In the genomic region with DNA sequence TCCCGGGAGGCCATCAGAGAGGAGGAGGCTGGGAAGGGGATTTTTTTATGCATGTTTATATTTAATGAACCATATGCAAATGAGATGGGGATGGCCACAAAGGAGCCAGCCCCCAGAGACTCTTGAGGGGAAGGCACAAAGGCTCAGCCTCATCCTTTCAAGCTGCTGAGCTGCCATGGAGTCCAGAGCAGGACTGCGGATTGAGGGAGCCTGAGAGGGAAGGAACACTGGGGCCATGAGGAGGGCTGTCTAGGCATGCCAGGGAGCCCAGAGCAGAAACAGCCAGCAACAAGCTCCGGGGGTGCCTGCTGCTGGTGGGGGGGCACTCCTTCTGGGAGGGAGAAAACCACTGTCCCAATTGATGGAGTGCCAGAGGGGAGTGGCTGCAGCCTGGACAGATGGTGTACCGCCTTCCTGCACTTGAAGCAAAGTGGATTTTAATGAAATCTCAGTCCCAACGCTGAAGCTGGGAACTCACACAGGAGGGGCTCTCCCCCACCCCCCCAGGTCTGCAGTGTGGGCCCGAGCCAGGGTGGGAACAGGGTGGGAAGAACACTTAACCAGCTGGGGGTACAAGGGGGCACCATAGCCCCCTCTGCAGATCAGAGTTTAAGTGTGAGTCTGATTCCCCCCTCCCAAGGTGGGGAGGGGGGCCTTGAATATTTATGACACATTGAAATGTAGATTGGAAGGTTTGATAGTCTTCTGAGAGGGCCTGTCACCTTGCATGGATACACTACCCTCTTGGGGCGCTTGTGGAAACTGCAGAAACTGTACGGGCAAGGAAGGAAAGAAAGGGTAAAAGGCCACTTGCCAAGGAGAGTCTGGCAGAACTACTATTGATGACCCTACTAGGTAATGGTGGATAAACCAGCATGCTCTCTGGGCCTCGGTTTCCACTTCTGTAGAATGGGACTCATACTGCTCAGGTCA, we compare ENCODE assay signal across 11 mouse cellular contexts. TPM values are rescaled to one million over a fixed set of nuclear protein-coding genes. Genes with fewer than 3 reads are reported as not detected.
DNase-seq lines count a peak whose midpoint lies in the region; ATAC-seq lines count a peak whose summit lies in the region.
"Had no signal": no experiment of that assay in that cellular context is flagged by ENCODE, and none has a peak within 500 bp of the region (broad histone marks: within the 10 kb centered on the region; RNA-seq: fewer than 3 reads in every experiment).

No protein-coding gene starts in this region.

- intact Hi-C loops in left cerebral cortex, postnatal 4 days (cut with DNase I), result loop anchor here (5.0 kb wide), 1 partner anchor 34 kb away; a partner anchor contains a TSS

- peaks cover 43% of the 10 kb centered on the region for H3K4me1 ChIP-seq in embryonic facial prominence, embryonic 15.5 days
- H3K4me1 ChIP-seq in limb, embryonic 11.5 days (ENCODE audit: control insufficient read depth, insufficient read depth, low read length), result peaks cover 69% of the 10 kb centered on the region

- no peaks in the 10 kb centered on the region for H3K36me3 ChIP-seq in embryonic facial prominence, embryonic 15.5 days
- no peaks in the 10 kb centered on the region; the same call in 1 of the 2 replicates for H3K36me3 ChIP-seq in limb, embryonic 11.5 days (ENCODE audit: control insufficient read depth, insufficient read depth, low read length)
- H3K36me3 ChIP-seq in splenic B cell, adult 2 months (ENCODE audit: control insufficient read depth, insufficient read depth, low read length, poor library complexity, severe bottlenecking), result no peaks in the 10 kb centered on the region

- H3K9ac ChIP-seq in embryonic facial prominence, embryonic 15.5 days, result no peak overlapping the region
- no peak overlapping the region for H3K9ac ChIP-seq in limb, embryonic 11.5 days (ENCODE audit: low read length)

- 37% methylated on average over 9 of the region's 9 CpGs for WGBS in embryonic facial prominence, embryonic 15.5 days
- 28% methylated on average over 9 of the region's 9 CpGs for WGBS in limb, embryonic 11.5 days

- peak overlapping the region; percentile 22; the same call in 1 of the 2 replicates for H3K27ac ChIP-seq in embryonic facial prominence, embryonic 15.5 days (replicated peaks)
- H3K27ac ChIP-seq in limb, embryonic 11.5 days (replicated peaks; ENCODE audit: low read depth, low read length), result peak overlapping the region; percentile 70

- ATAC-seq in embryonic facial prominence, embryonic 15.5 days (ENCODE audit: insufficient number of reproducible peaks, low FRiP score, low TSS enrichment, low read depth), result no peak
- ATAC-seq in limb, embryonic 11.5 days (ENCODE audit: insufficient number of reproducible peaks, low FRiP score, low TSS enrichment, low read depth), result no peak

- H3K27me3 ChIP-seq in embryonic facial prominence, embryonic 15.5 days, result no peaks in the 10 kb centered on the region
- H3K27me3 ChIP-seq in limb, embryonic 11.5 days (ENCODE audit: control insufficient read depth, insufficient read depth, low read length), result no peaks in the 10 kb centered on the region
- no peaks in the 10 kb centered on the region for H3K27me3 ChIP-seq in splenic B cell, adult 2 months (ENCODE audit: control insufficient read depth, insufficient read depth, low read length, poor library complexity, severe bottlenecking)

- 0 out of 2 replicates have a peak overlapping the region, but pooled peaks have one; percentile 8 for H3K4me2 ChIP-seq in embryonic facial prominence, embryonic 15.5 days (replicated peaks)
- H3K4me2 ChIP-seq in limb, embryonic 11.5 days (ENCODE audit: low read depth, severe bottlenecking), result no peak overlapping the region

- H3K4me3 ChIP-seq in embryonic facial prominence, embryonic 15.5 days (replicated peaks), result no peak overlapping the region
- no peak overlapping the region for H3K4me3 ChIP-seq in limb, embryonic 11.5 days (ENCODE audit: low read depth, low read length)

- peak; percentile 53 for DNase-seq in left cerebral cortex, postnatal 4 days
- DNase-seq in left cerebral cortex, adult 18-20 months (ENCODE audit: low spot score in 2 of 2), result no peak
- no peak for DNase-seq in limb, embryonic 11.5 days (ENCODE audit: low spot score)
- DNase-seq in splenic B cell, adult 2 months (ENCODE audit: low read depth, low spot score), result peak; percentile 25
- DNase-seq in frontal cortex, postnatal 25 days (ENCODE audit: low spot score in 2 of 2), result no peak
- DNase-seq in thymus, postnatal 14 days, result no peak
- DNase-seq in heart, adult 11 months, result no peak
- DNase-seq: adrenal gland, postnatal 36 days; heart, adult 18-20 months; kidney, adult 18-20 months had no signal

- no peaks in the 10 kb centered on the region for H3K9me3 ChIP-seq in embryonic facial prominence, embryonic 15.5 days (replicated peaks)
- H3K9me3 ChIP-seq in limb, embryonic 11.5 days (ENCODE audit: control insufficient read depth, low read length), result no peaks in the 10 kb centered on the region

RNA-seq across cellular contexts. Expression of a gene that starts 18.9 kb away (rescaled TPM):
- total RNA-seq in left cerebral cortex, postnatal 4 days (2021), result 1 to 10 TPM; 5.8 to 6.9 TPM
- 1 to 10 TPM; 4.0 to 4.3 TPM for total RNA-seq in left cerebral cortex, adult 18-20 months (2021)
- polyA plus RNA-seq in embryonic facial prominence, embryonic 15.5 days (2015; fragmentation: Nextera tagmentation; extraction: Ambion mirVana), result 7.5 and 8.9 TPM in 2 replicates
- polyA plus RNA-seq in limb, embryonic 11.5 days (2014; fragmentation: Nextera tagmentation; extraction: Ambion mirVana), result 7.2 and 8.2 TPM in 2 replicates

RNA-seq across cellular contexts. Expression of a gene that starts 35.2 kb away (rescaled TPM):
- total RNA-seq in left cerebral cortex, postnatal 4 days (2021), result 1 to 10 TPM; 5.1 to 6.0 TPM
- 1 to 10 TPM; 1.4 to 1.7 TPM for total RNA-seq in left cerebral cortex, adult 18-20 months (2021)
- 1.5 and 2.3 TPM in 2 replicates for polyA plus RNA-seq in embryonic facial prominence, embryonic 15.5 days (2015; fragmentation: Nextera tagmentation; extraction: Ambion mirVana)
- polyA plus RNA-seq in limb, embryonic 11.5 days (2014; fragmentation: Nextera tagmentation; extraction: Ambion mirVana), result 44.5 and 46.2 TPM in 2 replicates

Comparison
In these comparisons a context has a peak if more than half of its experiments do, and no peak if none do; other contexts are left out.
1. DNase-seq: peak in left cerebral cortex, postnatal 4 days (single experiment) and splenic B cell, adult 2 months (single experiment); none in left cerebral cortex, adult 18-20 months (0 of 2), limb, embryonic 11.5 days (single experiment), frontal cortex, postnatal 25 days (0 of 2), thymus, postnatal 14 days (single experiment) and heart, adult 11 months (single experiment).